Mouse (Mus musculus) frontal cortex, postnatal 36 days (tissue): ENCODE data around the gene Ralb.

ENCODE experiments used
- DNase-seq, 2 experiments: peaks; one replicate each; pipeline ENCODE4 v3.0.0; 2022; ENCODE audit warnings: low spot score in 2 of 2

Gene Ralb

DNA sequence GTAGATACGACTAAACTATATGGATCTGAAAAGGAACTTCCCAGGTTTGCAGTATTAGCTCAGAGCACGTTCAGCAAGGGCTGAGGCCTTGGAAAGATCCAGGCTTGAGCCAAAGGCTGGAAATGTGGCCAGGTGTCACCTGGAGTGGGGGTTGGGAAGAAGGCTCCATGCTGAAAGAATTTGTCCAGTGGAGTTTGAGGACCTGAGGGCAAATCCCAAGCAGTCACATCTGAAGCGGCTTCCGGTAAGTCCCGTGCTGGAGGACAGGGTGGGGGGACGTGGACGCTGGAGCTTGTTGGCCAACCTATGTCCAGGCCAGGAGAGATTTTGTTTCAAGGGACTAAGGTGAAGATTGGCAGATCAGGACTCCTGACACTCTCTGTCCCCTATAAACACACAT lies 19.2 kb upstream of the Ralb start:
- DNase-seq: no peak

DNA sequence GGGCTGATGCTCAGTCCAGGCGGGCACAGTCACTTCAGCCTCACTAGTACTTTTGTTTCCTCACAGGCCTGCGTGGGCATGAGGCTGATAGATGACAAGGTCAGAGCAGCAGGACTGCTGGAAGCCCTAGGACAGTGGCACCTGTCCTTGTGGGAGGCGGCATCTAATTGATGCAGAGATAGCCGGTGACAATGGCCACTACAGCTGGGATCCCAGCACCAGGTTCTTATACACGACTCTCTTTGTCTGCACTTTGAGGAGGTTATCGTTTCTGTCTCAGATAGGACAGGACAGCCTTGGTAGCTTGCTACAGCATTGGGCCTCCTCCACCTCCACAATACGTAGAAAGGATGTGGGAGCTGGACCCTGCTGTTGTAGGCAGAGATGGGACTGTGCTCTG lies 18.8 kb upstream of the Ralb start:
- DNase-seq: no peak

DNA sequence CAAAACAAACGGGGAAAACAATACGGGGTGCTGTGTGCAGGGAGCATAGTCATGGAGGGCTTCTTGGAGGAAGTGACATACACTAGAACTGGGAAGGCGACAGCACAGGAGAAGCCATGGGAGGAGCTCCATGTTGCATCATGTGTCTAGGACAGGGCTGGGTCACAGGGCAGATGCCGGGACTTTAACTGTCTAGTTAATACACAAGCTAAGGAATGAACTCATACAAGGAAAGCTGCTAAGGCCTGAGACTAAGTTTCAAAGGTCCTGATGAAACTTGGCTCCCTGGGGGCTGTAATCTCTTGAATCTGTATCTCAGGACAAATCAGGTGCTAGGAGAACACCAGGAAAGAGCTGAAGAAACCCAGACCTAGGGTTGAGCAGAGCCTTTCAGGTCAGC lies 18.1 kb upstream of the Ralb start:
- no peak for DNase-seq

DNA sequence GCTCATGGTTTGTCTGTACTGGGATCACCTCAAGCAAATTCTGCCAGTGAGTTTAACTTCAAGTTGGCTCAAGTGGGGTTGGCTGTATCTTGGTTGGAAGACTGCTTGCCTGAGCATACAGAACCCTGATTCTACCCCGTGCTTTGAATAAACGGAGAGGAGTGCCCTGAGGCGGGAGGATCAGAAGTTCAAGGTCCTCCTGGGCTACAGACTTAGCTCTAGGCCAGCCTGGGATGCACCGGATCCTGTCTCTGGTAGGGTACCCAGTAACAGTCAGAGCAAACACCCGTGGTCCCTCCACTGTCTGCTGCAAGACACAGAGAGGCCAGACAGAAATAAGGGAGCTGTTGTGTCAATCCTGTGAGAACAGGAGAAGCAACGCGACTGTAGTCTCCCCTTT lies 17.1 kb upstream of the Ralb start:
- no peak for DNase-seq

DNA sequence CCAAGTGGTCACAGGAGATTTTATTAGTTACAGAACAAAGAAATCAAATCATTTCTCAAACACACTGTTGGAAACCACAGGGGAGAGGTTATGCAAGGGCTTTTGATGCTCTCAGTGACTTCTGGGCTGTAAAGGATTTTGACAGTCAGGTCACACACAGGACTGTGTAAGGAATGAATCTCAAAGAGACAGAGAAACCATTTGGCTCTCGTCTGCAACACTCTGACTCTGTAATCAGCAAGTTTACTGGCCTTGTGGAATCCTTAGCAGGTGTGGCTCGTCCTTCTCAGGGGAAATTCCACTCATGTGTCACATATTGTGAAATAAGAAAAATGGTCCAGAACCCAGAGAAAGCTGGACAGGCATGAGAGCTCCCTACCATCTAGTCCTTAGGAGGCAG lies 16.4 kb upstream of the Ralb start:
- no peak for DNase-seq

DNA sequence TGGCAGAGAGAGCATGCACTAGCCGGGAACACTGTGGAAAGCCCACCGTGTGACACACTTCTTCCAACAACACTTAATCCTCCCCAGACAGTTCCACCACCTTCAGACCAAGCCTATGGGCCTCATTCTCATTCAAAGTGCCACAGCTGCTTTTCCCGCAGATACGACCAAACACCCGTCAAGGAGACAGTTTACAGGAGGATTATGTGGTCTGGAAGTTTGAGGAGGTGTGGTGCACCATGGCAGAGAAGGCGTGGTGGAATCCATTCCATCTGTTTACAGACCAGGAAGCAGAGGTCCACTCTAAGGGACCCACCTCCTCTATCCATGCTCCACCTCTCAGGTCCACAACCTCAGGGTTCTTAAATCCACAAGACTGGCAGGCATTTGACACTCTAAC lies 14.7 kb upstream of the Ralb start:
- DNase-seq: no peak

DNA sequence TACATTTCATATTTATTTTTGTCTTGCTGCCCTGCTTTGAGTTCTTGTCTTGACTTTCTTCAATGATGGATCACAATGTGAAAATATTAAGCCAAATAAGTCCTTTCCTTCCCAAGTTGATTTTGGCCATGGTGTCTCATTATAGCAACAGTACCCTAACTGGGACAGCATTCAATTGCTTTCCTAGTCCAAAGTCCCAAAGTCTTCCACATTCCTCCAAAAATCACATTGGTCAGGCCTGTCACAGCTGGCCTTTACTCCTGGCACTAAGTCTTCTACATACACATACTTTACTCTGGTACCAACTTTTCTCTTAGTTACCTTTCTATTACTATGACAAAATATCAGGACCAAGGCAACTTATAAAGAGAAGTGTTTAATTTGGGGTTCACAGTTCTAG lies 14.2 kb upstream of the Ralb start:
- DNase-seq: no peak

DNA sequence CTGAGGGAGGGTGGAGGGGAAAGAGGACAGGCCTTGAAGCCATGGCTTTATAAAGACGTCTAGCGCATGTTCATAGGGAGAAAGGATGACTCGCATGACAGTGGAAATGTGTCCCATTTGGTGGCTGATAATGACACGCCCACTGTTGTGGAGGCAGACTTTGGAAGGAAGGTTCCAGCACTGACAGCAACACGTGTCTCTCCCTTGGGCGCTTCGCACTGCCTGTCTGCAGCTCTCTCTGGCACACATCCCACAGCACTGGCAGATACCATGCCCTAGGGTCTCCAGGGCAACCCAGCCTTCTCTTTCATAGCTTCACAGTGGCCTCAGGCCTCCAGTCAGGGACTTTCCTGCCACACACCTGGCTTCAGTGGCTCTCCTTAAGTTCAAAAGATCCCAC lies 13.5 kb upstream of the Ralb start:
- no peak for DNase-seq

DNA sequence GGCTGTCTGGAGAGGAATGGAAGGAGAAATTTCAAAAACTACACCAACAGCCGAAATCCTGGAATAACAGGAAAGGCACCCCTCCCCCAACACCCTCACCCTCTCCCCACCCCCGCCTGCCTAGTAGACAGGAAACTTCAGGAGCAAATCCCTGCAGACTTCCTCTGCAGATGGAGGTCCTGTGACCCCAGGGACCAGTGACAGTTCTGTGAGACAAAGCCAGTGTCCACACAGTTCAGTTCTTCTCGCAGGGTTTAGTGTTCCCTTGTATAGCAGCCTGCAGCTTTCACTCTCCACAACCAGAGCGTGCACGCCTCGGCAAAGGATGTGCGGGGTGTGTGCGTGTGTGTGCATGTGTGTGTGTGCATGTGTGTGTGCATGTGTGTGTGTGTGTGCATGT lies 6.3 kb upstream of the Ralb start:
- no peak for DNase-seq

DNA sequence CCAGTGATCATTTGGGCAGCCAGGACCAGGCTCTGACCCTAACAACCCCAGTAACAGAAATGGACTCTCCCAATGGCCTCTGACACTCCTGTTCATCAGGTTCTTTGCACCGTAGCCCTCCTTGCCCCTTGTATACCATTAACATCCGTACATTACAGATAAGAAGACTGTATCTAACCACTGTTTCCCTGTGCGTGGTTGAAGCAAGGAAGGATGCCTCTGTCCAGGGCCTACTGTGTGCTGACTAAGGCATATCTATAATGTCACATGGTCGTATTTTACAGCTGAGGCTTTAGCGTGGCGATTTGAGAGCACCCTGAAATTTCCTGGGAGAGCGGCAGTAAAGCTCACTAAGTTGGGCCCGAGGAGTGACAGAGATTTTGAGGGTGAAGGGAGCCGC lies 5.8 kb upstream of the Ralb start:
- DNase-seq: no peak

DNA sequence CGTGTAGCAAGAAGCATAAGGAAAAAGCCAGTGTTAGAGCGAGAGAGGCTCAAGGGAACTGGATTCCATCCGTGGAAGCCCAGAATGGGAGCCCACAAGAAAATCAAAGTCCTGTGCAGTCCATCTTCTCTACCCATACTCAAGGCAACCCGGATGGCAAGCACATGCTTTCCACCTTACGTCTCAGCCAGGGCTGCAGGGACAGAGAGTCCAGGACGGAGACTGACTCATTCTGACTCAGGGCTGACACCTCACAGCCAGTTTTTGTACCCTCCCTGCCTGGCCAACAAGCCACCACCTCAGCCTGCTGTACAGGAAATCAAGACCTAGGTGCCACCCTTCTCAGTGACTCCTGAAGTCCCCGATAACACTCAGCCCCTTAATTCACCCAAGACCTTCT lies 4.9 kb upstream of the Ralb start:
- DNase-seq: no peak

DNA sequence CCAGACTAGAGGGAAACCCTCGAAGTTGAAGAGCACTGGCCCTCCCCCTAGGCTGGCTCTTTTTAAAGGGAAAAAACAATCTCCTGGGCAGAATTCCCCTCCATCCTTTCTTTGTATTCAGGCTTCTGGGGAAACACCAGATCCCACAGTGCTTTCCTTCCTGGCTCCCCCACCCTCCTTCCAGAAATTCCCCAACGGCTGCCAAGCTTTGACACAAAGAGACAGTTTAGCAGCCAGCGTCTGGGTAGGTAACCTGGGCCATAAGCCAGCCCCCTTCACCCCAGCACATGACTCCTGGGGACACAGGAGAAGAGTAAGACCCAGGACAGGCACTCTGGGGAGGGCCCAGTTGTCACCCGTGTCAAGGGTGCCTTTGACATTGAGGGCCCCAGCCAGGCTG lies 4.0 kb upstream of the Ralb start:
- no peak for DNase-seq

DNA sequence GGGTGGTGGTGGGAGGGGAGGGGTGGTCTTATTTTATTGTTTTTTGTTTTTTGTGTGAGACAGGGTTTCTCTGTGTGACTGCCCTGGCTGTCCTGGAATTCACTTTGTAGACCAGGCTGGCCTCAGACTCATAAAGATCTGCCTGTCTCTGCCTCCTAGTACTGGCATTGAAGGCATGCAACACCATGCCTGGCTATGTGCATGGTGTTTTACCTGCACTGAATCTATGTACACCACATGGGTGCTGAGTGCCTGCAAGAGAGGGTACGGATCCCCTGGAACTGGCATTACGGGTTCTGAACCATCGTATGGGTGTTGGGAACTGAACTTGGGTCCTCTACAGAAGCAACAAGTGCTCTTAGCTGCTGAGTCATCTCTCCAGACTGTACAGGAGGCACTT lies 1.4 kb upstream of the Ralb start:
- DNase-seq: no peak

DNA sequence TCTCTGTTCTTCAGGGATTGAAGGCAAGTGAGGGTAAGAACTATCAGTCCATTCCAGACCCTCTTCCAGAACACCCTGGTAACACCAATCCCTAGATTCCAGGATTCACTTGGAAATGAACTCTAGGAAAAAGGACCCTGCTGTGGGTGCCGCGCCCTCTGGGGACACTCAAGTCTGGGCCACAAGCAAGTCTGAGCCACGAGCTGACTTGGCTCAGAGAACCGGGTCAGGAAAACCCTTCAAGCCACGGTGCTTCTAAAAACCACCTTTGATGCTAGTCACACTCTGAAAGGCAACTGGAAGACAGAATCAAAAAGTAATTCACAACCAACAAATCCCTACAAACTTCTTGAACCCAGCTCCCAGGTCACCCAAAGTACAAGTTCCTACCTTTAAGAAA lies 786 bp downstream of the Ralb start:
- no peak for DNase-seq

DNA sequence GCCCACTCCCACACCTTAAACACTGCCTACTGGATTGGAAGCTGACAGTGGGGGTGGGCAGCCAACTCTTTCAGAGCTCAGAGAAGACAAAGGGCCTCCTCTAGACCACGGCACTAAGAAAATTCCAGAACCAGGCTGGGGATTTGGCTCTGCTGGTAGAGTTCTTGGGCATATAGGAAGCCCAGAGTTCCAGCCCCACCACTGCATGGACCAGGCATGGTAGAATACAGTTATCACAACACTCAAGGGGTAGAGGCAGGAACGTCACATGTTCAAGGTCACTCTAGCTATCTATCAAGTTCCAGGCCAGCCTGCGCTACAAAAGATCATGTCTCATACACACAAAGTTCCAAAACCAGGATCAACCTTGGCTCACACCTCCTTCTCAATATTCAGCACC lies 1.4 kb downstream of the Ralb start:
- no peak for DNase-seq

DNA sequence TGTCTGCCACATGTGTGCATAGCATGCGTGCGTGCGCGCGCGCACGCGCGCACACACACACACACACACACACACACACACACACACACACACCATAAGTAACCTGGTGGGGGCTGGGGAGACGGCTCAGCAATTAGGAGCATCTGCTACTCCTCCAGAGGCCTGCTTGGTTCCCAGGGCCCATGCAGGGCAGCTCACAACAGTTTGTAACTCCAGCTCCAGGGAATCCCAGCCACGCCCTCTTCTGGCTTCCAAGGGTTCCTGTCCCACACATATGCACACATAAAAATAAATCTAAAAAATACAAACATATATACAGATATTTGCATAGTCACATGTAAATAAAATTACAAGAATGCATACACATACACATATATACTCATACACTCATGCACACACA lies 1.9 kb downstream of the Ralb start:
- DNase-seq: no peak

DNA sequence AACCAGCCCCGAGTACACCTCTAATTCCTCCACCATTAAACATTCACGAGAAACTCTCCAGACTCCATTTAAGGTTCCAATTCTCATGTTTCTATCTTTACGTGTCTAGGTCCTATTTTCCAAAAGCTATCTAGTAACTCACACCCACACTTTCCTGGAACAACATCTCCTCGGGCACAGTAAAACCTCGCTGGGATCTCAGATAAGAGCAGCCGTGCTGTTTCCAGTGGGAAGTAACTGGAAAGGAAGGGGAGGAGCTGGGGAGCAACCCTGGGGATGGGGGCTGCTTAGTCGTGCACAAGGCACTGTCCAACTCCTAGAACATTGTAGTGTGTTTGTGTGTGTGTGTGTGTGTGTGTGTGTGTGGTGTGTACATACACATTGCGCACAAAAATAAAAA lies 2.7 kb downstream of the Ralb start:
- DNase-seq: no peak

DNA sequence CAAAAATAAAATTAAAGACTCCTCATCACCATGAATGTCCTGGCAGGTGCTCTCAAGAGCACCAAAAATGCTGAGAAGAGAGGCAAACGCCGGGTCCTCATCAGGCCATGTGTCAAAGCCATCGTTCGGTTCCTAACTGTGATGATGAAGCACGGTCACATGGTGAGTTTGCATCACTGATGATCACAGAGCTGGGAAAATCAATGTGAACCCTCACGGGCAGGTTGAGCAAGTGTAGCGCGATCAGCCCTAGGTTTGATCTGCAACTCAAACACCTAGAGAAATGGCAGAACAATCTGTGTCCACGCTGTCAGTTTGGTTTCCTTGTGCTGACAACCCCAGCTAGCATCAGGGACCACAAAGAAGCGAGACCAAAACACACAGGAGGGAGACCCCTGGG lies 5.1 kb downstream of the Ralb start:
- DNase-seq: no peak

DNA sequence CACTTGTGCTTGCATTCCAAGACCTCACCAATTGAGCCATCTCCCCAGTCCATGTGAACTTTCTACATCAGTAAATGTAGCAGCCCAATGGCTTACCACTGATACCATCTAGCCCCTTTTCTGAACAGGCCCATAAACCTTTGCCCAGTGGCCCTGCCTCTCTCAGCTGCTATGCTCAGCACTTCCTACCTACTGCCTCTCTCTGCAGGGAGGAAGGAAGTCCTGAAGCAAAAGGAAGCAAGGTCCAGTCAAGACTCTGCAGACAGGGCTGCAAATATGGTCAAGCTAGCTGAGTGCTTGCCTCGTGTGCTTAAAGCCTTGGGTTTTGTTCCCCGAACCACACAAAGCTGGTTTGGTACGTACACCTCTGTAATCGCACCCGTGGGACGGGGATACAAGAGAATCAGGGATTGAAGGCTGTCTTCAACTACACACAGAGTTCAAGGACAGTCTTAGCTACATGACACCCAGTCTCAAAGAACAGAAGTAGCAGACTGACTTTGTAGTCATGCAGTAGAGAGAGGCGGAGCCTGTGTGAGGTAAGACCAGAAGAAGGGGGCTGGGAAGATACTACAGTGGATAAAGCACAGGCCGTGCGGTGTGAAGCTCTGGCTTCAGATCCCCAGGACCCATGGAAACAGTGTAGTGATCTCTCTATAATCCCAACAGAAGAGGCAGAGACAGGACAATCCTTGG lies 5.9 kb downstream of the Ralb start:
- no peak for DNase-seq

DNA sequence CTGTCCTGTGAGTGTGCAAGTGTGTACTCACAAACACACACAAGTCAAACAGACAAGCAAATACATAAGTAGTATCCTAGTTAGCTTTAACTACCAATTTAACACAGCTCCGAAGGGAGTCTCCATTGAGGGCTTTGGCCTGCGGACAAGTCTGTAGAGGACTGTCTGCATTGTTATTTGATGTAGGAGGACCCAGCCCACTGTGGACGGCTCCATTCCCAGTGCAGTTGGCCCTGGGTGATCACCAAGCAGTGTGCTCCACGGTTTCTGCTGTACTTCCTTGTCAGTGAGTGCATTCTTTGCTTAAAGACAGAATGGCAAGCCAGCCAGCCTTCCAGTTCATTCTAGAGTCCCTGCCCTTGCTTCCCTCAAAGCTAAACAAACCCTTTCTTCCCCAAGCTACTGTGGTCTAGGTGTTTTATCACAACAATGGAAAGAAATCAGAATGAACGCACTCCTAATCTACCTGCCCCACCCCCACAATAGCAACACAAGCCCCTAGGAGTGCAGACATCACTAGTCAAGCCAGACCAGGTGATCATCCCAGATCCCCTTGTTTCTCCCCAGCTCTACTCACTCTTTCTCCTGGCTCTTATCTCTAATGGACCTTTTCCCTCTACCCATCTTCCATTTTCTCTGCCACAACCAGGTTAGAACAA lies 7.1 kb downstream of the Ralb start:
- no peak for DNase-seq

DNA sequence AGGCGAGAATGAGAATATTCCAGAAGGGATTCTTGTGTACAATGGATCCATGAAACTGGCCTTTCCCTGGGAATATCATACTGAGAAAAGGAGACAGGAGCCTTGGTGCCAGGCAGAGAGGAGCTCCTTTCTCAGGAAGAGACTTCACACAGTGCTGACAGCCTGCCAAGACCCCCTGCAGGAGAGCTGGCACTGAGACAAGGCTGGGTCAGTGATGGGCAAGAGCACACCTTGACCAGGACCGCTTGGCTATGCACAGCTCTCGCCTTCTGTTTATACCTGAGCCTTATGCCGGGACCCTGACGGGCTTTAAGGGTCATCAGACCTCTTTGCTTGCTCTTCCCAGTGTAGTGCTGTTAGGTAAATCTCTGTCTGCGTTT lies 9.2 kb downstream of the Ralb start:
- no peak for DNase-seq

DNA sequence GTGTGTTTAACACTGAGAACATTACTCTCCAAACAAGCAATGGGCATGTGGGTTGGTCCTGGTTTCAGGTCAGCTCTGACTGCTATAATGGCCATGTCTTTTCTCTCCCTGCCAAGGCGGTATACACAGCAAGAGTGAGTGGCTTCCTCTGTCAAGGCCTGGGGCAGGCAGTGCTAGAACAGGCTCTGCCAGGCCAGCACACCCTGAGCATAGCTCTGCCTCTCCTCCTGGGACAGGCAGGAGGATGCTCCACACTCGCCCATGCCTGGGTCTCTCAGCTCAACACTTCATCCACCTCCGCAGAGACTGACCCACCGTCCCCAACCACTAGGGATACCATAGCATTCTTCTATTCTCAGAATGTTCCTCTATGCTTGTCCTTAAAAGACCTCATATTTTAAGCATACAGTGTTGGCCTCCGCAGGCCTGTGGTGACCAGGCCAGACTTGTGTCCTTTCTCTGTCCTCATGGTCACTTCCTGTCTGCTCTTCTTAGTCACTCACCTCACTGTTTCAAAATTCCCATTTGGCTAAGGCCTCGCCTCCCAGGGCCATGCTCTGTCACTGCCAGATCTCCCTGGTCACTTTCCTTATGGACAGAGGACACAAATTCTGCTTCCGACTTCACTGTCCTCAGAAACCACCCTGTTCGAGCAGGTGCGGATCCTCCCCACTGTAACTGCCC lies 9.7 kb downstream of the Ralb start:
- DNase-seq: no peak

DNA sequence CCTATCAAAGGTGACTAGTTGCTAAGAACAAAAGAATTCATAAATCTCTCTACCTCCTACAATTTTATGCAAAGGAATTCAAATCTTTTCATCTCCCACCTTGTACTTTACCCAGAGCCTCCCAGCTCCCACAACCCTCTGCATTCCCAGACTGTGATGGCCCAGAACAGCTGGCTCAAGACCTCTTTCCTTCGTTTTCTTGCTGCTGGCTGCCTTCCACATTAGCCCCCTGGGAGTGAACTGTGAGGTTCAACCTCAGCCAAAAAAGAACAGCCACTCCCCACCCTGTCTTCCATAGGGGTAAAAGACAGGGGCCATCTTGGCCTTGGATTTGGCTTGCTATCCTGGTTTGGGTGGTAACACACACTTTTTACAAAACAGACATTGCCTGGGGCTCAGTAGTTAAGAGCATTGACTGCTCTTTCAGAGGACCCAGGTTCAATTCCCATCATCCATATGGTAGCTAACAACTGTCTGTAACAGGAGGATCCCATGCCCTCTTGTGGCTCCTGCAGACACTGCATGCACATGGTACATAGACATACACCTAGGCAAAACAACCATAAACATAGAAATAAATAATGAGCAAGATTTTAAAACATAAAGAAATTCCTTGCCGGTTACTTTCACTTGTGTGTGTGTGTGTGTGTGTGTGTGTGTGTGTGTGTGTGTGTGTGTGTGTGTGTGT lies 10.4 kb downstream of the Ralb start:
- no peak for DNase-seq
